Mouse (Mus musculus) T-cell, adult 2 months (primary cell): Measurements from ENCODE around the gene Sap30bp.

ENCODE experiments used
- DNase-seq: peaks from one replicate; pipeline ENCODE4 v3.0.0; 2022; ENCODE audit warnings: low spot score

Gene Sap30bp

GRCm38 (mm10) chr11:116004186-116004823 lies 71.2 kb downstream of the Sap30bp start:
- no peak for DNase-seq

GRCm38 (mm10) chr11:116004840-116005700 lies 72.0 kb downstream of the Sap30bp start:
- DNase-seq: peak; percentile 54

- no peak for DNase-seq
Measured at GRCm38 (mm10) chr11:116005701-116006419, 72.8 kb downstream of the Sap30bp start.

GRCm38 (mm10) chr11:116007095-116007850 lies 74.2 kb downstream of the Sap30bp start:
- no peak for DNase-seq

GRCm38 (mm10) chr11:116008411-116008810 lies 75.3 kb downstream of the Sap30bp start:
- no peak for DNase-seq

GRCm38 (mm10) chr11:116008832-116009375 lies 75.8 kb downstream of the Sap30bp start:
- DNase-seq: no peak

GRCm38 (mm10) chr11:116009661-116010060 lies 76.6 kb downstream of the Sap30bp start:
- DNase-seq: no peak

- no peak for DNase-seq
Measured at GRCm38 (mm10) chr11:116010146-116010545, 77.1 kb downstream of the Sap30bp start.

- no peak for DNase-seq
Measured at GRCm38 (mm10) chr11:116010948-116011347, 77.9 kb downstream of the Sap30bp start.

GRCm38 (mm10) chr11:116011529-116012261 lies 78.6 kb downstream of the Sap30bp start:
- no peak for DNase-seq

- DNase-seq: peak; percentile 83
Measured at GRCm38 (mm10) chr11:116012262-116012947, 79.3 kb downstream of the Sap30bp start, which contains the start of gene Galk1. Gene Galk1 (minus strand): TSS chr11:116012719.

- no peak for DNase-seq
Measured at GRCm38 (mm10) chr11:116014821-116015220, 81.7 kb downstream of the Sap30bp start.
